In the genomic region with DNA sequence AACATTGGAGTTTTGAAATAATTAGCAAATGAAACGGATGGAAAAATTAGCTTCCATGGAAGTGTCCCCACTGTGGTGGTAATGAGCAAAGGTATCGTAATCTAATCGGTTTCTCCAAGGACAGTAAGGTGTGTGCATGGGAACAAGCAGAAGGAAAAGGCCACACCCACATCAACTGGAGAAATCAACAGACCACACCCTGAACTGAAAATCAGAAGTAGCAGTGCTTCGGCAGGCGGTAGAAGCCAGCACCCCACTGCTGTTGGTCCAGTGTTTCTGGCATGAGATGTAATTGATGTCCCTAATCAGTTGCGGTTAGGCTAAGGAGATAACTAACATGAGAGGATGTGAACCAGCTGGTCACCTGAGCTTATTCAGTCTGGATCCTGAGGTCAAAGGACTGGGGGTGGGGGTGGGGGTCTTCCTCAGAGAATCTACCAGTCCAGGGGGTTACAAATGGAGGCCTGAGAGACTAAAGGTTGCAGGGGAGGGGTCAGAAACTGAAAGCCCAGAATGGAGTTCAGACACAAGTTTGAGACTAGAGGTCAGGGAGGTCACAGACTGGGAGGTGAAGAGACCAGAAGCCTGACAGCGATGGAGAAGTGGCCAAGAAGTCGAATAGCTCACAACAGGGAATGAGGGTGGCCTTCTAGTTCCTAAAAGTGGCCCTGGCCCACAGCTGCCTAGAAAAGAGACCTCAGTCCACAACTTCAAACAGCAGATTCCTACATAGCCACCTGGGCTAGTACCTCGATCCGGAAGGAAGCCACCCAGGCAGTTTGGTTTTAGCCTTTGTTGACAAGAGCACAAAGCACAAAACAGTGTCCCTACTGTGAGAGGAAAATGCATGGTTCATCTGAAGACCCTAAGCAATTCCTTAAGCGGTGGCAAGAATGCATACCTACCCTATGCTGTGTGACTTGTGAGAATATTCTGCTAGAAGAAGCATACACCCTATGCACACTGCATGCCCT, we compare ENCODE assay signal across 1 mouse cellular context.
TF ChIP-seq lines count a peak whose summit lies in the region.

No protein-coding gene starts in this region.

TF ChIP-seq in MEL, 35 proteins besides CTCF, POLR2A, EP300 and RAD21:
- TF ChIP-seq SIN3A (IDR thresholded peaks at IDR 0.05; ENCODE audit: low read length) (0 out of 2 replicates have a peak, but pooled peaks have one; percentile 21), UBTF (IDR thresholded peaks at IDR 0.05; ENCODE audit: borderline replicate concordance, insufficient read depth, low read depth, low read length) (no peak), ZC3H11A (IDR thresholded peaks at IDR 0.05; ENCODE audit: low read depth, low read length) (no peak), RCOR1 (IDR thresholded peaks at IDR 0.05; ENCODE audit: low read depth, low read length) (0 out of 2 replicates have a peak, but pooled peaks have one; percentile 24), BHLHE40 (IDR thresholded peaks at IDR 0.05; ENCODE audit: borderline replicate concordance, low read depth, low read length) (peak; percentile 57), GATA1 (IDR thresholded peaks at IDR 0.05; ENCODE audit: low read depth, low read length) (peak; percentile 30; the same call in 1 of the 2 replicates), ETS1 (IDR thresholded peaks at IDR 0.05; ENCODE audit: low read depth, low read length) (0 out of 2 replicates have a peak, but pooled peaks have one; percentile 43), MAZ (IDR thresholded peaks at IDR 0.05; ENCODE audit: low read depth, low read length) (no peak), MYC (IDR thresholded peaks at IDR 0.05; ENCODE audit: low read depth, low read length) (no peak)
